Mouse (Mus musculus) testis, adult 2 months (tissue): Measurements from ENCODE around the gene Rapgef2.

Experiments
- CTCF ChIP-seq: fragments of 200-500 bp; IDR thresholded peaks from 2 replicates; pipeline ENCODE4 v1.5.1; 2012; ENCODE audit warnings: low read depth, mild to moderate bottlenecking, inconsistent platforms, low read length, moderate library complexity; ENCODE audit not compliant: control insufficient read depth, insufficient read depth, insufficient replicate concordance
- POLR2A ChIP-seq: fragments of 200-500 bp; IDR thresholded peaks from 2 replicates; pipeline ENCODE4 v1.6.1; 2012; ENCODE audit warnings: low read depth, mild to moderate bottlenecking, inconsistent platforms, low read length, moderate library complexity; ENCODE audit not compliant: control insufficient read depth

GRCm38 (mm10) chr3:79030855-79031254 is 255.5 kb downstream of the Rapgef2 start:
- TF ChIP-seq CTCF: no peak
- no peak for TF ChIP-seq POLR2A
